Mouse (Mus musculus) olfactory bulb, adult 2 months (tissue): ENCODE data around the gene Med13l. TPM values are rescaled to one million over a fixed set of nuclear protein-coding genes. Genes with fewer than 3 reads are reported as not detected.

Source experiments
- H3K27ac ChIP-seq: fragments of 200-500 bp; 2 replicates; pipeline ENCODE4 v1.5.1; 2012; ENCODE audit warnings: low read depth, low read length; ENCODE audit not compliant: insufficient read depth
- H3K4me1 ChIP-seq: fragments of 200-500 bp; 2 replicates; pipeline ENCODE4 v1.6.1; 2012; ENCODE audit warnings: low read length; ENCODE audit not compliant: control insufficient read depth, insufficient read depth
- H3K4me3 ChIP-seq: fragments of 200-500 bp; 2 replicates; pipeline ENCODE4 v1.5.1; 2012; ENCODE audit warnings: mild to moderate bottlenecking, low read depth, low read length, moderate library complexity; ENCODE audit not compliant: insufficient read depth
- CTCF ChIP-seq: fragments of 200-500 bp; IDR thresholded peaks from 2 replicates; pipeline ENCODE4 v1.5.1; 2012; ENCODE audit warnings: low read depth, mild to moderate bottlenecking, low read length, moderate library complexity; ENCODE audit not compliant: insufficient read depth
- POLR2A ChIP-seq: fragments of 200-500 bp; IDR thresholded peaks from 2 replicates; pipeline ENCODE4 v1.6.1; 2012; ENCODE audit warnings: mild to moderate bottlenecking, low read depth, low read length, moderate library complexity; ENCODE audit not compliant: insufficient read depth
- WGBS: fragments of 180-500 bp; shearing (Covaris S2); methylation state at CpG from one replicate; pipeline ENCODE4 v1.1.7; 2018; 5-methylcytosine and 5-hydroxymethylcytosine counted together
- polyA plus RNA-seq: library from polyadenylated mRNA; stranded (reverse); fragments of >200 nt; gene quantifications from 2 replicates; pipeline ENCODE4 v1.2.4, GENCODE M21; 2012; ENCODE audit warnings: low replicate concordance; ENCODE audit not compliant: missing spikeins, insufficient read depth, insufficient read length

The Med13l gene
- polyA plus RNA-seq, 1 experiment, result not detected

DNA sequence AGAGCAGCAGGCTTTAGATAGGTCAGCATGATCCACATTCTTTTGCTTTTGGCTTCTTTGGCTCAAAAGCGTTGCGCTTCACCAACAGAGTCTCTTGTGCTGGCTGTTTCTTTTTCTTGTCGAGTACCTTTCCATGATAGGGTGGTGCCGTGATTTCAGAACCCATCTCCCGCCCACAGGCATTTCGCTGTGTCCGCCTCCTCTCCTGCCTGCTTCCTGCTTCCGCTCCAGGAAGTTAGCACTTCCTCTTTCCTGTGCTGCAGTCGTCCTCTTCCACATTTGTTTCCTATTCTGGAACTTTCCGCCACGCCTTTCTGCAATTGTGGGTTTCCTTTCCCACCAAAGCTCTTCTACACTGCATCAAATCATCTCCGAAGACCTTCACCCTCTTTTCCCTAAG is 248.5 kb downstream of the Med13l start:
- Histone ChIP-seq H3K27ac (no peak overlapping the region), H3K4me3 (no peak overlapping the region), H3K4me1 (no peaks in the 10 kb centered on the region)
- TF ChIP-seq POLR2A (no peak), CTCF (no peak)
- 78% methylated on average over 12 of the region's 12 CpGs for WGBS

DNA sequence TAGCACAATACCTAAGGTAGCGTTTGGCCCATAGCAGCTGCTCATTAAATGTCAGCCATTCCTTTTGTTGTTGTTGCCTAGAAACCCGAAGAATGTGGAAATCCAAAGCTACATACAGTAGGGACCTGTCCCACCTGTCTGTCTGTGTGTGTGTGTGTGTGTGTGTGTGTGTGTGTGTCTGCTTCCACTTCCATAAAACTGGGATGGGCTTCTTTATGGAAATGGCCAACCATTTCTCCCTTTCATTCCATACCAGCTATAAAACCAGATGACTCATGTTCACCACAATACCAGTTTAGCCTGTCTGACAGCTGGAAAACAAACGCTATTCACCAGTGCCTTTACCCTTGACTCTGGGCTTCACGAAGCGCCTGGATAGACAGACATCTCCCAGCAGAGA is 249.1 kb downstream of the Med13l start:
- Histone ChIP-seq H3K27ac (no peak overlapping the region), H3K4me3 (no peak overlapping the region), H3K4me1 (no peaks in the 10 kb centered on the region)
- TF ChIP-seq CTCF, result no peak
- no peak for TF ChIP-seq POLR2A
- WGBS, result 82% methylated on average over 5 of the region's 5 CpGs

DNA sequence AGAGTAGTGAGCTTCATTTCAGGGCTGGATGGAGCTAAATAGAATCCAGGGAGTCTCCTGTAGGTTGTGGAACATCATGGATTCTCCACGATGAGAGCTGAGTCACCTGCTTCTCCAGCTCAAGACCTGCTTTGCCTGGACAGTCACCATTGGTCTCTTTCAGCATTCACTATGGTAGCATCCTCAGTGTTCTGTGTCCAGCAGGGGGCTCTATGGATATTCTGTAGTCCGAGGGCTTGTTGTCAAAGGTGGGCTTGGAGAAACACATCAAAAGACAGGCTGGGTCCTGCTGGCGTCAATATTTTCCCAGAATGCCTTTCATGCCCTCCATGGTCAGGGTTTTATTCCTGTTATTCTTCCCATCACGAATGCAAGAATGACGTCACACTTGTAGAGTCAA is 251.2 kb downstream of the Med13l start:
- TF ChIP-seq POLR2A (no peak), CTCF (no peak)
- no peak overlapping the region for H3K27ac ChIP-seq
- 49% methylated on average over 5 of the region's 5 CpGs for WGBS
- H3K4me3 ChIP-seq, result no peak overlapping the region
- no peaks in the 10 kb centered on the region for H3K4me1 ChIP-seq

DNA sequence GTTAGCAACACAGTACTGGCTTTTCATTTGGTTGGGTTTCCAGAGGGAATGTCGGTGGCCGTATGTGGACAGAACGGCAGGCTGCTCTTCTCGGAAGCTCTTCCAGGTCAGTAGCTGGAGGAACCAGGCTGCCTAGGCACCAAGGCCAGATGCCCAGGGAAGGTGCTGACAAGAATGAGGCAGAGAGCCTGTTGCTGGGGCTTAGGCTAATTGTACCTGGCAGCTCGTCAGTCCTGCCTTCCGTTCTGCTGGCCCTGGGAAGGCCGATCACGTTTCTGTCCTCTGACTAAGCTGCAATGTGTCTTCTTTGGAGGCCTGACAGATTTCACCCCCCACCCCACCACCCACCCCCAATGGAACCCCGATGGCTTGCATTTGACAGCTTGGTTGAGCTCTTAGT is 251.9 kb downstream of the Med13l start:
- no peaks in the 10 kb centered on the region for H3K4me1 ChIP-seq
- 75% methylated on average over 9 of the region's 9 CpGs for WGBS
- no peak overlapping the region for H3K4me3 ChIP-seq
- no peak overlapping the region for H3K27ac ChIP-seq
- TF ChIP-seq CTCF (no peak), POLR2A (no peak)

DNA sequence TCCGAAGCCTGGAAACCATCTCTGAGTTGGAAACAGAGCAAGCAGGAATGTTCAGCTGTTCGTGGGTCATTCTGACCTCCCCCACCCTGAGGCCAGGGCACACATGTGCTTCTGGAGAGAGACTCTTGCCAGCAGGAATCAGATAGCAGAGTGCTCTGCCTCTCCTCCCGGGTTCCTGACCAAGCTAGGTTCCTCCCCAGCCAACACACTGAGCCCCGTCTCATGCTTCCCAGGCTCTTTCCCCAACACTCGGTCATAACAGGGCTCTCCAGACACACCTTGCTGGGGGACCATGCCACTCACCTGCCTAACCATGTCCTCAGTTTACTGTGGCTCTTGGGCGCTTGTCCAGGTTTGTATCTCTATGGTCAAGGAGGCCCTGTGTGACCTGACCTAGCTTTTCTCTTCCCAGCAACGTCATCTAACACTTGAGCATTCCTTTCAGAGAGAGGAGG is 252.5 kb downstream of the Med13l start:
- no peak for TF ChIP-seq CTCF
- TF ChIP-seq POLR2A, result no peak
- 79% methylated on average over 7 of the region's 7 CpGs for WGBS
- Histone ChIP-seq H3K27ac (no peak overlapping the region), H3K4me1 (no peaks in the 10 kb centered on the region), H3K4me3 (no peak overlapping the region)

- H3K27ac ChIP-seq, result no peak overlapping the region
- TF ChIP-seq CTCF (no peak), POLR2A (no peak)
- no peaks in the 10 kb centered on the region for H3K4me1 ChIP-seq
- 55% methylated on average over 6 of the region's 6 CpGs for WGBS
- H3K4me3 ChIP-seq, result no peak overlapping the region
Observed at GRCm38 (mm10) chr5:118814052-118814451, 253.6 kb downstream of the Med13l start.
